Mouse (Mus musculus) frontal cortex, postnatal 36 days (tissue): ENCODE measurements around the gene Pdzk1.

Experiments used
- DNase-seq, 2 experiments: peaks; one replicate each; pipeline ENCODE4 v3.0.0; 2022; ENCODE audit warnings: low spot score in 2 of 2

The Pdzk1 gene

GRCm38 (mm10) chr3:96828984-96829383, at the start of gene Pdzk1, which contains the start of gene Cd160:
Gene Pdzk1, plus strand, starts transcription at chr3:96829284.
Gene Cd160, minus strand, starts transcription at chr3:96829351.
- DNase-seq, result no peak

- no peak for DNase-seq
Observed at GRCm38 (mm10) chr3:96782236-96782635, 46.8 kb upstream of the Pdzk1 start.

GRCm38 (mm10) chr3:96787784-96788183, 41.3 kb upstream of the Pdzk1 start:
- no peak for DNase-seq

- no peak for DNase-seq
Observed at GRCm38 (mm10) chr3:96788506-96788905, 40.6 kb upstream of the Pdzk1 start.

- DNase-seq, result no peak
Observed at GRCm38 (mm10) chr3:96800254-96800653, 28.8 kb upstream of the Pdzk1 start.

GRCm38 (mm10) chr3:96802214-96802613, 26.9 kb upstream of the Pdzk1 start:
- DNase-seq, result no peak

- DNase-seq, result no peak
Observed at GRCm38 (mm10) chr3:96808136-96808535, 20.9 kb upstream of the Pdzk1 start.

GRCm38 (mm10) chr3:96808651-96809050, 20.4 kb upstream of the Pdzk1 start:
- DNase-seq, result no peak

GRCm38 (mm10) chr3:96811232-96811631, 17.9 kb upstream of the Pdzk1 start:
- no peak for DNase-seq

GRCm38 (mm10) chr3:96812395-96813091, 16.5 kb upstream of the Pdzk1 start:
- DNase-seq, result peak; percentile 80 to 83

- DNase-seq, result peak in 1 of 2 experiments; percentile 28
Observed at GRCm38 (mm10) chr3:96813106-96813505, 16.0 kb upstream of the Pdzk1 start.

- DNase-seq, result no peak
Observed at GRCm38 (mm10) chr3:96813591-96814244, 15.4 kb upstream of the Pdzk1 start.

GRCm38 (mm10) chr3:96814342-96814741, 14.7 kb upstream of the Pdzk1 start:
- no peak for DNase-seq

GRCm38 (mm10) chr3:96820116-96820915, 8.8 kb upstream of the Pdzk1 start:
- no peak for DNase-seq

- no peak for DNase-seq
Observed at GRCm38 (mm10) chr3:96821581-96821980, 7.5 kb upstream of the Pdzk1 start.

- DNase-seq, result no peak
Observed at GRCm38 (mm10) chr3:96823701-96824100, 5.4 kb upstream of the Pdzk1 start.

GRCm38 (mm10) chr3:96824614-96825013, 4.5 kb upstream of the Pdzk1 start:
- DNase-seq, result no peak

GRCm38 (mm10) chr3:96825261-96825660, 3.8 kb upstream of the Pdzk1 start:
- DNase-seq, result no peak

- DNase-seq, result no peak
Observed at GRCm38 (mm10) chr3:96828308-96828864, 698 bp upstream of the Pdzk1 start.

- no peak for DNase-seq
Observed at GRCm38 (mm10) chr3:96829856-96830255, 772 bp downstream of the Pdzk1 start.

GRCm38 (mm10) chr3:96832930-96833329, 3.8 kb downstream of the Pdzk1 start:
- DNase-seq, result no peak
